Mouse (Mus musculus) liver, adult 2 months (tissue): Measurements from ENCODE around the gene Fyttd1.

ENCODE experiments used
- CTCF ChIP-seq: fragments of 200-500 bp; IDR thresholded peaks from 2 replicates; pipeline ENCODE4 v1.5.1; 2011; ENCODE audit warnings: low read depth, low read length, control low read depth
- POLR2A ChIP-seq: fragments of 200-500 bp; IDR thresholded peaks from 2 replicates; pipeline ENCODE4 v1.6.1; 2011; ENCODE audit warnings: low read length, control low read depth; ENCODE audit not compliant: insufficient read depth; ENCODE audit errors: extremely low read depth

GRCm38 (mm10) chr16:32913212-32913611 is 35.9 kb downstream of the Fyttd1 start:
- no peak for TF ChIP-seq CTCF
- TF ChIP-seq POLR2A, result no peak
